Mouse (Mus musculus) CH12.LX (cell line): ENCODE measurements around the gene Htra1. TPM values are rescaled to one million over a fixed set of nuclear protein-coding genes. Genes with fewer than 3 reads are reported as not detected.
A peak's percentile ranks its signal among the peaks of the same experiment; 100 is the strongest.

Source experiments
- DNase-seq: peaks from one replicate; pipeline ENCODE4 v3.0.0-alpha.2; 2013; ENCODE audit errors: extremely low read depth
- H3K27ac ChIP-seq: 2 replicates; pipeline ENCODE4 v1.5.1; 2012; ENCODE audit warnings: low read depth, mild to moderate bottlenecking, control low read depth, moderate library complexity; ENCODE audit not compliant: insufficient read depth
- H3K27me3 ChIP-seq: replicated peaks from 2 replicates; pipeline ENCODE3; 2012; ENCODE audit warnings: inconsistent platforms
- H3K36me3 ChIP-seq, 2 experiments: replicated peaks in 1 of 2; 2 replicates each; pipeline versions ENCODE3 to v1.6.1; 2012; ENCODE audit warnings: inconsistent platforms in 1 of 2, low read length in 1 of 2, mild to moderate bottlenecking in 1 of 2, mixed read lengths in 1 of 2, moderate library complexity in 1 of 2; ENCODE audit not compliant: control insufficient read depth in 1 of 2, insufficient read depth in 1 of 2
- H3K4me1 ChIP-seq, 2 experiments: 2 replicates each; pipeline ENCODE4 v1.6.1; 2012; ENCODE audit warnings: inconsistent platforms in 1 of 2, moderate library complexity in 1 of 2; ENCODE audit not compliant: insufficient read depth in 2 of 2, control insufficient read depth in 1 of 2
- H3K4me2 ChIP-seq: 2 replicates; pipeline ENCODE4 v1.6.1; 2012; ENCODE audit warnings: low read depth, mild to moderate bottlenecking, control low read depth; ENCODE audit not compliant: poor library complexity, insufficient read depth, severe bottlenecking
- H3K4me3 ChIP-seq, 3 experiments: fragments of 150-350 bp in 1 of 3; sonication (generic) in 1 of 3; replicated peaks in 1 of 3; 2 replicates each; pipeline versions ENCODE3 to v1.5.1; 2011 to 2012; ENCODE audit warnings: low read depth in 2 of 3, low read length in 2 of 3, mild to moderate bottlenecking in 2 of 3, moderate library complexity in 2 of 3, control low read depth in 1 of 3, improper control_type of control experiment in 1 of 3, inconsistent platforms in 1 of 3, mixed read lengths in 1 of 3; ENCODE audit not compliant: poor library complexity in 1 of 3
- H3K79me2 ChIP-seq: replicated peaks from 2 replicates; pipeline ENCODE4 v1.6.1; 2012; ENCODE audit warnings: mild to moderate bottlenecking, moderate library complexity; ENCODE audit not compliant: control insufficient read depth, poor library complexity, insufficient read depth, severe bottlenecking; ENCODE audit errors: extremely low read depth
- H3K9ac ChIP-seq: 2 replicates; pipeline ENCODE4 v1.6.1; 2012; ENCODE audit warnings: low read depth, mild to moderate bottlenecking, control low read depth, moderate library complexity; ENCODE audit not compliant: insufficient read depth
- H3K9me3 ChIP-seq: replicated peaks from 2 replicates; pipeline ENCODE3; 2012; ENCODE audit warnings: low read length, inconsistent platforms, mixed read lengths
- CHD2 ChIP-seq: IDR thresholded peaks from 2 replicates; pipeline ENCODE4 v1.6.1; 2011; ENCODE audit warnings: low read length, improper control_type of control experiment
- CTCF ChIP-seq, 2 experiments: IDR thresholded peaks in 1 of 2; conservative IDR thresholded peaks in 1 of 2; 2 replicates each; pipeline ENCODE4 v1.5.1; 2011 to 2012; ENCODE audit warnings: low read depth in 2 of 2, low read length in 2 of 2, improper control_type of control experiment in 1 of 2, inconsistent platforms in 1 of 2, mild to moderate bottlenecking in 1 of 2, moderate library complexity in 1 of 2
- ETS1 ChIP-seq: conservative IDR thresholded peaks from 2 replicates; pipeline ENCODE4 v1.6.1; 2012; ENCODE audit warnings: low read depth, mild to moderate bottlenecking, inconsistent platforms, low read length, improper control_type of control experiment, moderate library complexity
- JUND ChIP-seq: conservative IDR thresholded peaks from 2 replicates; pipeline ENCODE4 v1.6.1; 2011; ENCODE audit warnings: low read depth, low read length, improper control_type of control experiment
- KAT2A ChIP-seq: IDR thresholded peaks from 2 replicates; pipeline ENCODE4 v1.6.1; 2012; ENCODE audit warnings: low read length, improper control_type of control experiment, inconsistent platforms; ENCODE audit not compliant: insufficient replicate concordance
- MAZ ChIP-seq: IDR thresholded peaks from 2 replicates; pipeline ENCODE4 v1.6.1; 2012; ENCODE audit warnings: low read depth, mild to moderate bottlenecking, inconsistent platforms, low read length, improper control_type of control experiment, moderate library complexity
- MEF2A ChIP-seq: IDR thresholded peaks from 2 replicates; pipeline ENCODE4 v1.6.1; 2014; ENCODE audit warnings: low read depth, mild to moderate bottlenecking, inconsistent platforms, low read length, improper control_type of control experiment, borderline replicate concordance
- MXI1 ChIP-seq: IDR thresholded peaks from 2 replicates; pipeline ENCODE4 v1.6.1; 2011; ENCODE audit warnings: mild to moderate bottlenecking, low read depth, low read length, improper control_type of control experiment
- PAX5 ChIP-seq: IDR thresholded peaks from 2 replicates; pipeline ENCODE4 v1.6.1; 2012; ENCODE audit warnings: low read length, inconsistent platforms, mixed read lengths
- POLR2AphosphoS2 ChIP-seq: IDR thresholded peaks from 2 replicates; pipeline ENCODE4 v1.6.1; 2011; ENCODE audit warnings: low read depth, low read length, improper control_type of control experiment
- RAD21 ChIP-seq: IDR thresholded peaks from 2 replicates; pipeline ENCODE4 v1.6.1; 2011; ENCODE audit warnings: low read depth, mild to moderate bottlenecking, low read length, improper control_type of control experiment, moderate library complexity
- SMC3 ChIP-seq: IDR thresholded peaks from 2 replicates; pipeline ENCODE4 v1.6.1; 2011; ENCODE audit warnings: low read depth, low read length, improper control_type of control experiment
- TCF12 ChIP-seq: IDR thresholded peaks from 2 replicates; pipeline ENCODE4 v1.6.1; 2014; ENCODE audit warnings: low read depth, mild to moderate bottlenecking, inconsistent platforms, low read length, improper control_type of control experiment
- UBTF ChIP-seq: IDR thresholded peaks from 2 replicates; pipeline ENCODE4 v1.6.1; 2012; ENCODE audit warnings: low read depth, mild to moderate bottlenecking, inconsistent platforms, low read length, improper control_type of control experiment, moderate library complexity
- ZNF384 ChIP-seq: IDR thresholded peaks from 2 replicates; pipeline ENCODE4 v1.6.1; 2012; ENCODE audit warnings: low read depth, low read length, improper control_type of control experiment, inconsistent platforms
- dilution Hi-C: fragments of 300-500 bp; cut with MboI; formaldehyde crosslinking; loops from 2 replicates; pipeline ENCODE4 v1.14.3; 2020; ENCODE audit warnings: low sequenced_read_pairs; ENCODE audit not compliant: extremely low pct_unique_long_range_greater_than_20kb, extremely low pct_ligation_motif_present
- in situ Hi-C: fragments of 300-500 bp; cut with MboI; formaldehyde crosslinking; loops from 3 replicates; pipeline ENCODE4 v1.14.3; 2019; ENCODE audit warnings: low sequenced_read_pairs, low pct_ligation_motif_present, low pct_unique_long_range_greater_than_20kb, mixed read lengths
- polyA plus RNA-seq: library from polyadenylated mRNA; unstranded; fragments of >175 nt; gene quantifications from 2 replicates; pipeline ENCODE4 v1.2.1, GENCODE M21; 2012; ENCODE audit warnings: low read depth; ENCODE audit not compliant: insufficient read length
- total RNA-seq, 2 experiments: library from RNA; depleted of rRNA; stranded (reverse); fragments of 300-350 nt in 1 of 2; fragments of >200 nt in 1 of 2; gene quantifications; 2 replicates each; pipeline ENCODE4 v1.2.3; 2012 to 2014

Htra1 gene
- total and polyA plus RNA-seq, 3 experiments, result not detected

- peak; percentile 12 for DNase-seq
- H3K79me2 ChIP-seq, result no peaks in the 10 kb centered on the region
- no peak overlapping the region for H3K27ac ChIP-seq
- in situ Hi-C loops (no loop called here), dilution Hi-C loops (no loop called here)
- H3K36me3 ChIP-seq, result no peaks in the 10 kb centered on the region
- no peak overlapping the region for H3K9ac ChIP-seq
- no peak overlapping the region for H3K4me3 ChIP-seq
- peaks cover 96% of the 10 kb centered on the region for H3K27me3 ChIP-seq
- peaks cover 7 to 15% of the 10 kb centered on the region in 2 experiments; a peak in 3 of 4 replicates for H3K4me1 ChIP-seq
- TF ChIP-seq TCF12 (0 out of 2 replicates have a peak, but pooled peaks have one; percentile 26), CHD2 (no peak)
- H3K9me3 ChIP-seq, result no peaks in the 10 kb centered on the region
- peak overlapping the region; percentile 39; the same call in 1 of the 2 replicates for H3K4me2 ChIP-seq
These were observed 44.2 kb downstream of the Htra1 start for GRCm38 (mm10) chr7:130980130-130980529.

- dilution Hi-C loops, result no loop called here
- Histone ChIP-seq H3K36me3 (no peaks in the 10 kb centered on the region), H3K4me2 (no peak overlapping the region), H3K27me3 (peaks cover 95% of the 10 kb centered on the region), H3K4me3 (no peak overlapping the region), H3K27ac (no peak overlapping the region), H3K9me3 (peaks cover 3% of the 10 kb centered on the region), H3K4me1 (peaks cover 7 to 15% of the 10 kb centered on the region in 2 experiments; a peak in 3 of 4 replicates), H3K9ac (no peak overlapping the region), H3K79me2 (no peaks in the 10 kb centered on the region)
- TF ChIP-seq ZNF384 (no peak), PAX5 (no peak), SMC3 (no peak), UBTF (no peak), RAD21 (no peak), ETS1 (no peak), MAZ (no peak), MEF2A (no peak)
- in situ Hi-C loops, result no loop called here
- no peak for DNase-seq
These were observed 46.5 kb downstream of the Htra1 start for GRCm38 (mm10) chr7:130982371-130982770.

GRCm38 (mm10) chr7:130982881-130983280 lies 47.0 kb downstream of the Htra1 start:
- in situ Hi-C loops, result no loop called here
- Histone ChIP-seq H3K4me2 (no peak overlapping the region), H3K4me1 (peaks cover 7 to 15% of the 10 kb centered on the region in 2 experiments; a peak in 3 of 4 replicates), H3K36me3 (no peaks in the 10 kb centered on the region), H3K9ac (no peak overlapping the region), H3K79me2 (no peaks in the 10 kb centered on the region), H3K4me3 (no peak overlapping the region), H3K27me3 (peaks cover 95% of the 10 kb centered on the region), H3K9me3 (peaks cover 4% of the 10 kb centered on the region), H3K27ac (no peak overlapping the region)
- TF ChIP-seq CTCF (conservative IDR thresholded peaks at IDR 0.05 in 1 of 2, IDR thresholded peaks at IDR 0.05 in 1 of 2; ENCODE audit: low read depth in 2 of 2, low read length in 2 of 2), result peak in 1 of 2 experiments; percentile 18; a peak in 1 of 4 replicates
- TF ChIP-seq TCF12, result no peak
- TF ChIP-seq MXI1, result no peak
- no peak for TF ChIP-seq KAT2A
- no peak for TF ChIP-seq POLR2AphosphoS2
- no peak for TF ChIP-seq SMC3
- TF ChIP-seq JUND, result no peak
- dilution Hi-C loops, result no loop called here
- DNase-seq, result no peak
